Mouse (Mus musculus) heart, embryonic 14.5 days (tissue): ENCODE results near the gene Etaa1. TPM values are rescaled to one million over a fixed set of nuclear protein-coding genes. Genes with fewer than 3 reads are reported as not detected.

Source experiments
- ATAC-seq: fragments of 200-750 bp; cut with Nextera tagmentation; 2 replicates; pipeline ENCODE4 v1.8.0; 2017; ENCODE audit warnings: low read depth, moderate TSS enrichment; ENCODE audit not compliant: insufficient number of reproducible peaks, insufficient read depth, low FRiP score
- H3K27ac ChIP-seq, 2 experiments: fragments of 200-500 bp in 1 of 2; fragments of 300-500 bp in 1 of 2; sonication (generic) in 1 of 2; replicated peaks in 1 of 2; 2 replicates each; pipeline ENCODE4 v1.5.1; 2012 to 2014; ENCODE audit warnings: low read depth in 2 of 2, low read length in 2 of 2, control low read depth in 1 of 2, mild to moderate bottlenecking in 1 of 2, mixed read lengths in 1 of 2; ENCODE audit not compliant: control insufficient read depth in 1 of 2, insufficient read depth in 1 of 2
- H3K27me3 ChIP-seq: fragments of 300-500 bp; sonication (generic); 2 replicates; pipeline ENCODE4 v1.6.1; 2014; ENCODE audit warnings: mild to moderate bottlenecking, low read length, control low read depth; ENCODE audit not compliant: control insufficient read depth, insufficient read depth
- H3K36me3 ChIP-seq: fragments of 300-500 bp; sonication (generic); 2 replicates; pipeline ENCODE4 v1.6.1; 2014; ENCODE audit warnings: mild to moderate bottlenecking, control low read depth, low read length, mixed read lengths; ENCODE audit not compliant: control insufficient read depth, insufficient read depth
- H3K4me1 ChIP-seq, 2 experiments: fragments of 200-500 bp in 1 of 2; fragments of 300-500 bp in 1 of 2; sonication (generic) in 1 of 2; 2 replicates each; pipeline ENCODE4 v1.6.1; 2012 to 2014; ENCODE audit warnings: low read length in 2 of 2, control low read depth in 1 of 2, mixed read lengths in 1 of 2; ENCODE audit not compliant: control insufficient read depth in 2 of 2, insufficient read depth in 2 of 2
- H3K4me2 ChIP-seq: fragments of 300-500 bp; sonication (generic); 2 replicates; pipeline ENCODE4 v1.6.1; 2014; ENCODE audit warnings: mild to moderate bottlenecking, low read length
- H3K4me3 ChIP-seq, 2 experiments: fragments of 200-500 bp in 1 of 2; fragments of 300-500 bp in 1 of 2; sonication (generic) in 1 of 2; 2 replicates each; pipeline ENCODE4 v1.5.1; 2012 to 2014; ENCODE audit warnings: low read length in 2 of 2, mild to moderate bottlenecking in 2 of 2, control low read depth in 1 of 2, low read depth in 1 of 2, moderate library complexity in 1 of 2; ENCODE audit not compliant: control insufficient read depth in 1 of 2, insufficient read depth in 1 of 2
- H3K9ac ChIP-seq: fragments of 300-500 bp; sonication (generic); 2 replicates; pipeline ENCODE4 v1.6.1; 2014; ENCODE audit warnings: mild to moderate bottlenecking, low read length
- H3K9me3 ChIP-seq: fragments of 300-500 bp; sonication (generic); 2 replicates; pipeline ENCODE4 v1.6.1; 2016; ENCODE audit warnings: low read length, control low read depth; ENCODE audit not compliant: control insufficient read depth
- WGBS: fragments of 180-500 bp; shearing (Covaris S2); extraction: QIAGEN DNeasy Blood & Tissue Kit; methylation state at CpG from one replicate; pipeline ENCODE4 v1.1.7; 2014; 5-methylcytosine and 5-hydroxymethylcytosine counted together
- polyA plus RNA-seq: library from polyadenylated mRNA; unstranded; fragments of >200 nt; fragmentation: Nextera tagmentation; extraction: Ambion mirVana; gene quantifications from 2 replicates; pipeline ENCODE4 v1.2.1, GENCODE M21; 2014

Gene Etaa1
- polyA plus RNA-seq = 8.5 and 8.7 TPM in 2 replicates

GRCm38 (mm10) chr11:17953231-17954134 lies at the start of gene Etaa1:
TSS of gene Etaa1 (minus strand) at chr11:17953875.
- ATAC-seq = peak; percentile 99
- Histone ChIP-seq H3K4me1 (0 out of 4 replicates have a peak, but pooled peaks cover 0 to 4% of the 10 kb centered on the region in 2 experiments), H3K4me2 (peak within 1 kb of the TSS; percentile 82), H3K27ac (peak within 1 kb of the TSS; percentile 95 to 97), H3K4me3 (peak within 1 kb of the TSS; percentile 90 to 97), H3K27me3 (no peaks in the 10 kb centered on the region), H3K9me3 (no peaks in the 10 kb centered on the region), H3K9ac (peak within 1 kb of the TSS; percentile 91), H3K36me3 (peaks cover 29% of the 10 kb centered on the region)
- WGBS = under 1% methylated on average over 62 of the region's 69 CpGs

GRCm38 (mm10) chr11:17994151-17994550 lies 40.5 kb upstream of the Etaa1 start:
- no peak overlapping the region for H3K4me2 ChIP-seq
- no peaks in the 10 kb centered on the region for H3K4me1 ChIP-seq
- H3K27ac ChIP-seq = no peak overlapping the region
- H3K9me3 ChIP-seq = no peaks in the 10 kb centered on the region
- 82% methylated on average over 3 of the region's 3 CpGs for WGBS
- H3K27me3 ChIP-seq = no peaks in the 10 kb centered on the region
- no peak for ATAC-seq
- no peak overlapping the region for H3K4me3 ChIP-seq
- no peaks in the 10 kb centered on the region for H3K36me3 ChIP-seq
- H3K9ac ChIP-seq = no peak overlapping the region

DNA sequence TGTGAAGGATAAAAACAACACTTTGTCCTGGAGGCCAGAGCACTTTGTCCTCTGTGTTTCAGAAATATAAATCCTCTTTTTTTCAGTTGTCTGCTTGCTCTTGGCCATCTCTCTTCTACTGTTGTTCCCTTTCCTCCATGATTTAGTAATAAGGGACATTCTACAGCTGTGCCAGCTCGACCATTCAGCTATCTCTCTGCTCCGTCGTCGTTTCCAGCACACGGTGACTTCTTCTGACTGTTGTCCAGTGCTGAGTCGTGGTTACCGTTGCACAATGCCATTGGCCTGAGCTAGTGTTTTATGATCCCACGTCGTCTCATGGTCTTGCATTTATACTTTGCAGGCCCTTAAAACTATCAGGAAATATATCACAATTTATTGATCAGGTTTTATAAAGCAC lies 38.6 kb upstream of the Etaa1 start:
- no peak overlapping the region for H3K4me2 ChIP-seq
- no peak for ATAC-seq
- 75% methylated on average over 9 of the region's 9 CpGs for WGBS
- no peak overlapping the region for H3K9ac ChIP-seq
- H3K27me3 ChIP-seq = no peaks in the 10 kb centered on the region
- no peak overlapping the region for H3K27ac ChIP-seq
- H3K4me1 ChIP-seq = no peaks in the 10 kb centered on the region
- H3K9me3 ChIP-seq = no peaks in the 10 kb centered on the region
- H3K4me3 ChIP-seq = no peak overlapping the region
- no peaks in the 10 kb centered on the region for H3K36me3 ChIP-seq

GRCm38 (mm10) chr11:17983331-17983730 lies 29.7 kb upstream of the Etaa1 start:
- no peaks in the 10 kb centered on the region for H3K27me3 ChIP-seq
- H3K36me3 ChIP-seq = no peaks in the 10 kb centered on the region
- 79% methylated on average over 2 of the region's 2 CpGs for WGBS
- H3K4me2 ChIP-seq = no peak overlapping the region
- no peaks in the 10 kb centered on the region for H3K9me3 ChIP-seq
- H3K4me1 ChIP-seq = no peaks in the 10 kb centered on the region
- H3K9ac ChIP-seq = no peak overlapping the region
- no peak overlapping the region for H3K27ac ChIP-seq
- ATAC-seq = no peak
- H3K4me3 ChIP-seq = no peak overlapping the region

DNA sequence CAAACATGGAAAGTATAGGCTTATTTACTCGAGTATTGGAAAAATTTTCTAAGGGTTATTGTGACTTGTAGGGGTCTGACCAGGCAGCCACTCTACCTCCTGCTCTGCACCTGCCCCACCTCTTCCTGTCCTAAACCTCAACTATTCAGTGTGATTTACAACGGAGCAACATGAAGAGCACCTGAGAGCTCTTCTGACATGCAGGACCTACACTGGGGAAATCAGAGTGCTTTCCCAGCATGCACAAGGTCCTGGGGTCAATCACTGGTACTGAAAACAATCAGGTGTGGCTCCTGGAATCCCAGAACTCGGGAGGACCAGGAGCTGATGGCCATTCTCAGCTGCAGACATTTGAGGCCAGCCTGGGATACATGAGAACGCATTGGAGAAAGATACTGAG lies 27.6 kb upstream of the Etaa1 start:
- no peaks in the 10 kb centered on the region for H3K36me3 ChIP-seq
- no peak overlapping the region for H3K4me3 ChIP-seq
- ATAC-seq = no peak
- H3K4me1 ChIP-seq = no peaks in the 10 kb centered on the region
- 54% methylated on average over 4 of the region's 4 CpGs for WGBS
- no peak overlapping the region for H3K9ac ChIP-seq
- no peak overlapping the region for H3K4me2 ChIP-seq
- H3K27ac ChIP-seq = no peak overlapping the region
- H3K9me3 ChIP-seq = no peaks in the 10 kb centered on the region
- H3K27me3 ChIP-seq = no peaks in the 10 kb centered on the region

- no peaks in the 10 kb centered on the region for H3K9me3 ChIP-seq
- H3K27me3 ChIP-seq = no peaks in the 10 kb centered on the region
- H3K9ac ChIP-seq = no peak overlapping the region
- H3K36me3 ChIP-seq = no peaks in the 10 kb centered on the region
- H3K4me3 ChIP-seq = no peak overlapping the region
- no peaks in the 10 kb centered on the region for H3K4me1 ChIP-seq
- no peak overlapping the region for H3K4me2 ChIP-seq
- WGBS = 71% methylated on average over 3 of the region's 3 CpGs
- no peak overlapping the region for H3K27ac ChIP-seq
- no peak for ATAC-seq
Observed at GRCm38 (mm10) chr11:17975581-17975980, 21.9 kb upstream of the Etaa1 start.

GRCm38 (mm10) chr11:17952791-17953190 lies 884 bp downstream of the Etaa1 start:
- no peaks in the 10 kb centered on the region for H3K9me3 ChIP-seq
- H3K4me2 ChIP-seq = peak overlapping the region; percentile 82
- 0 out of 4 replicates have a peak, but pooled peaks cover 0 to 4% of the 10 kb centered on the region in 2 experiments for H3K4me1 ChIP-seq
- peak overlapping the region; percentile 91 for H3K9ac ChIP-seq
- H3K4me3 ChIP-seq = peak overlapping the region; percentile 90 to 97; a peak in 3 of 4 replicates
- H3K27ac ChIP-seq = peak overlapping the region in 1 of 2 experiments; percentile 95; a peak in 3 of 4 replicates
- H3K27me3 ChIP-seq = no peaks in the 10 kb centered on the region
- peaks cover 34% of the 10 kb centered on the region for H3K36me3 ChIP-seq
- ATAC-seq = no peak
- WGBS = 1% methylated on average over 3 of the region's 3 CpGs
